Mouse (Mus musculus) adrenal gland, adult (tissue): ENCODE results near the gene Emc1.

Experiments used
- DNase-seq, 2 experiments: peaks; one replicate each; pipeline ENCODE4 v3.0.0; 2022 to 2023; ENCODE audit warnings: low spot score in 1 of 2; ENCODE audit not compliant: inconsistent age in 2 of 2

Gene Emc1

GRCm38 (mm10) chr4:139423270-139423669 is 70.9 kb downstream of the Emc1 start:
- DNase-seq = no peak
